Mouse (Mus musculus) urinary bladder, postnatal 14 days (tissue): ENCODE measurements around the gene Klhdc7a.

ENCODE experiments used
- DNase-seq: peaks from one replicate; pipeline ENCODE4 v3.0.0; 2021; ENCODE audit warnings: low spot score

The Klhdc7a gene

GRCm38 (mm10) chr4:139960086-139960713, 7.6 kb downstream of the Klhdc7a start:
- no peak for DNase-seq

DNA sequence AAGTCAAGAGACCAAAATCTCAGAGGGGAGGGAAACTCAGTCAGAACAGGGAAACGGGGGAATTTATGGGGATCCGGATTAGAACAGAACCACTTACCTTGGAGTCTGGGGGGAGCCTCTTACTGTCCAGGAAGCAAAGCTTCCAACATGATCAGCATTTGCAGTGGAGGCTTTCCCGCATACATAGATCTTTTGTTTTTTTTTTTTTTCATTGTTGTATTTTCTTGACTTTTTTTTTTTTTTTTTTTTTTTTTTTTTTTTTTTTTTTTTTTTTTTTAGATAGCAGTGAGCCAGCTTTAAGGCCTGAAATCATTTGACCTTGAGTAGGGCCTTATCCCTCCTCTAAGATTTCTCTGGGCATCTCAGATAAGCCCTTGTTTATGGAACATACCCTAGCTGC, 8.6 kb downstream of the Klhdc7a start:
- DNase-seq = no peak

DNA sequence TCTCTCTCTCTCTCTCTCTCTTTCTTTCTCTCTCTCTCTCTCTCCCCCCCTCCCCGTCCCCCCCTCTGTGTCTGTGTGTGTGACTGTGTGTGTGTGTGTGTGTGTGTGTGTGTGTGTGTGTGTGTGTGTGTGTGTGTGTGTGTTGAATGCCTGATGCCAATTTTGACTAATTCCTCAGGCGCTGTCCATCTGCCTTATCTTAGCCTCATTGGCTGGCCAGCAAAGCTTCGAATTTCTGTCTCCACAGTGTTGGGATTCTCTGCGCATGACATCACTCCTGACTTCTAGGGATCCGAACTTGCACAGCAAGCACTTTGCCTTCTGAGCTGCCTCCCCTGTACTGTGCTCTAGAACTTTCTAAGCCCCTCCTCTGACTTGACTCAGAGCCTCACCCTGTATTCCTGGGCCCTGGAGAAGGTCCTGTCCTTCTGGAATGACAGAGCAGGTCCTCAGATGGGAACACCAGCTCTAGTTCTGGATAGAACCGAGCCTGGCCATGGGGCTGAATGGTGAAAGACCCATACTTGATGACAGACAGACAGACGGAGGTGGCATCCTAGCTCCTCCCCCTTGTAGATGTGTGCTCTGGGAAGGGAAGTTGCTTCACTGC, 16.8 kb downstream of the Klhdc7a start:
- DNase-seq = no peak

- DNase-seq = peak; percentile 51
Measured at GRCm38 (mm10) chr4:139950431-139950848, 17.4 kb downstream of the Klhdc7a start.

- no peak for DNase-seq
Measured at GRCm38 (mm10) chr4:139948591-139948990, 19.2 kb downstream of the Klhdc7a start.

- no peak for DNase-seq
Measured at GRCm38 (mm10) chr4:139947341-139947740, 20.5 kb downstream of the Klhdc7a start.

- no peak for DNase-seq
Measured at GRCm38 (mm10) chr4:139941831-139942230, 26.0 kb downstream of the Klhdc7a start.

- no peak for DNase-seq
Measured at GRCm38 (mm10) chr4:139935557-139935956, 32.3 kb downstream of the Klhdc7a start.

DNA sequence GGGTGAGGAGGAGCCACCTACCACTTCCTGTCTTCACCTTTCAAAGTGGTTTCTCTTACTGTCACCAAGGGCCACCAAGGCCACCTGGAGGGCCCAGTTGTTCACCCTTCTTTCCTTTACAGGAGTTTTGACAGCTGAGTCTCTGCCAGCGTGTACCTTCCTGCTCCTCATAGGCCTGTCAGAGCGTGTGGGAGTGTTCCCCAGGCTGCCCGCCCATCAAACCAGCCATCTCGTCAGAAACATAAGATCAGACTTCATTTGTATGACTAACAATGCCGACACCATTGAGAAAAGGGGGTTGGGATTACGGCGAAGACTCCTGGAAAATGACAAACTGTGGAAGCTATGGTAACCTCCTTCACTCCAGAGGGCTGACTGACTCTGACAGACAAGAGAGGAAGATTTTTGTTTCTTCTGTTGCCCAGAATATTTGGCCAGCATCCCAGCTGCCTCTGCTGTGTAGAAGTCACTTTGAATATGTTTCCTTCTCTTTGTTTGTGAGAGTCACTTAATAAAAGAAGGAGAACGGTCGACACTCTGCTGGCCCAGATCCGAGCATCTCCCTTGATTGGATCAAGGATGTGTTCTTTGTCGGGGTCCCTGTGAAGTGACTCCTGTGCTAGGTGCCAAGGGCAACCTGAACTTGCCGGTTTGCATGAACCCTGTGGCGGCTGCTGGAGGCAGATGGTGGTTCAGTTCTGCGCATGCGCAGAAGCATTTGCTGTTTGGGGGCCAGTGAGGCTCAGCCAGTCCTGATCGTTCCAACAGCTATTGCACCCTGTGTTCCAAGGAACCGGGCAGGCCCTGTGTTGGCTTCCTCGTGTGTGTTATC, 34.6 kb downstream of the Klhdc7a start:
- no peak for DNase-seq

DNA sequence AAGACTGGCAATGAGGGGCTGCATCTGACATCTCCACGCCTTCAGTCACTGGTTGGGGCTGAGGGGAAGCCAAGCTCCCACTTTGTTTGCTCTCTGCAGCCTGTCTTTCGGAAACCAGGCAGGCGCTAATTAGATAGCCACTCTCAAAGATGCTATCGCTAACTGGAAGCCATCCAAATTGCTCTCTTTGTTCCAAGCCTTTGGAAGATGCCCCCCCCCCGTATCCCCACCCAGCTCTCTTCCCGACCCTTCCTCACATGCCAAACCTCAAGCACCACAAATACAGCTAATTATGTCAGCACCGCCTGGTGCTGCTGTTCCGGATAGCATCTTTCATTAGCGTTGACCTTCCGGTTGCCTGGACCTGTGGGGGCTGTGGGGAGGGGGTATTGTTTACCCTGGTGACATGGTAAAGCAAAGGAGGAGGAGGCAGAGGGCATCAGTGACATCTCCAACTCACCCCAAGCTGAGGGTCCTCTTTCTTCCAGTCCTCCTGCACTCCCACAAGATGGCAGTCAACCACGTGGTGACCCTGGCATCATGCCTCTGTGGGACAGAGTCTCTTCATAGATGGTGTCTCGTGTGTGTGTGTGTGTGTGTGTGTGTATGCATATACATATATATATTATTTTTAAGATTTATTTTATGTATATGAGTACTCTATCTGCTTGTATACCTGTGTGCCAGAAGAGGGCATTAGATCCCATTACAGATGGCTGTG, 35.9 kb downstream of the Klhdc7a start:
- DNase-seq = no peak

- no peak for DNase-seq
Measured at GRCm38 (mm10) chr4:139930885-139931284, 36.9 kb downstream of the Klhdc7a start.

DNA sequence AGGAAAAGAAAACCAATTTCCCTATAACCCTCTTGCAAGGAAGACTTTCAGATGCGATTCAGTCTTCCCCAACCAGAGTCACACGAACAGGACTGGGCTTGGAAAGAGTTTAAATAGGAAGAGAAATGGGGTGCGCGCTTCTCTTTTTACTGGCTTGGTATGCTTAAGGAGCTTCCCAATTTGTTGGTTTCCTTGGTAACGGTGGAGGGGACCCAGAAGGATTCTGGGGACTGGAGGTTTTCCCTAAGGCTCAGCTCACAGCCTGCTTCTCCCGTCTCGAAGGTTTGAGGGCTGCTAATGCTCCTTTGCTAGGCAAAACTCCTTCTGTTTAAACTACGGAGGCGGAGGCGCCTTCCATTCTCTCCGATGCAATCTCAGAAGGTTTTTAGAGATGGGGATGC, 41.7 kb downstream of the Klhdc7a start:
- DNase-seq = no peak

DNA sequence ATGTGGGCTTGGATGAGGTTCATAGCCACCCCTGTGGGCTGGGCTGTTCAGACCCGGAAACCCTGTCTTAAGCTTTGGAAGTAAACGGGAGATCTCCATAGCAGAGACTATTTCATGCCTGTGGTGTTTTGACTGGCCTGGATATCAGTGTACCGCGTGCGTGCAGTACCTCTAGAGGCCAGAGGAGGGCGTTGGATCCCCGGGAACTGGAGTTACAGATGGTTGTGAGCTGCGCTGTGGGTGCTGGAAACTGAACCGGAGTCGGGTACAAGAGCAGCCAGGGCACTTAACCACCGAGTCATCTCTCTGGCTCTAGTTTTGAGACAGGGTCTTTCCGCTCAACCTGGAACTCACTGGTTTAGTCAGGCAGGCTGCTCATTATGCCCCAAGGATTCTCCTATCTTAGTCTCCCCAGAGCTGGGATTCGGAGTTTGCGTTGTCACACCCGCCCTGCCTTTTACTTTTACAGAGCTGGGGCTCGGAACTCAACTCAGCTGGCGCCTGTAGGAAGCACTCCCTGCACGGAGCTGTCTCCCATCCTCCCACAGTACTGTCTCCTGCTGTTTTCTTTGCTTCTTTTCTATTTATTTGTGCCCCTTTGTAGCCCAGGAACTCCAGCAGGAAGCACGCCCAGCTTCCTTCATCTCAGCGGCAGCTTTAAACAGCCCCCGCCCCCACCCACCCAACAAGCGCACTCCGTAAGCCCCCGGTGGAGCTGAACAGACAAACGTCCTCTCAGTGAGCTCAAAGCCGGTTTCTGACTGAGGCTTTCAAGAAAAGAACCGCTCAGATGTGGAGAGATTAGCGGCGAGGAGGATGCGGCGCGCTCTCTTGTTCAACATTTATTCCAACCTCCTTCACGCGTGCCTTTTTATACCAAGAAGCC, 42.3 kb downstream of the Klhdc7a start:
- DNase-seq = no peak

DNA sequence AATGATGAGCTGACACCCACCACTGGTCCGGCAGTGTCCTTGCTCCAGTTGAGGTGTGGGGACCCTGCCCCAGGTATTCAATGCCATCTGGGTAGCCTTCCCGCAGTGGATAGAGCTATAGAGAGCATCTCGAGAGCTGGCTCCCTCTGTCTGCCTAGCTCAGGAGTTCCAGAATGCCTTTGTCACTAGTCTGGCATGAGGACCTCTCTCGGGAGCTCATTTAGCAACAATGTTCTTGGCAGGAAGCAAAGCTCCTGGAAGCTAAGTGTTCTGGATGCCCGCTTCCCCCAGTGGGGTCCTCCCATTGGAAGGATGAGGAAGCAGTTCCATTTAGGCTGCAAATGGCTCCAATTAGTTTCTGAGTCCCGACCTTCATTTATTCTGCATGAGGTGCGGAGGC, 51.1 kb downstream of the Klhdc7a start:
- DNase-seq = no peak
